Mouse (Mus musculus) T-cell, adult 2 months (primary cell): ENCODE data around the gene Cyb5r2.

Experiments
- DNase-seq: peaks from one replicate; pipeline ENCODE4 v3.0.0; 2022; ENCODE audit warnings: low spot score

Cyb5r2 gene

GRCm38 (mm10) chr7:107757308-107758151 is at the start of gene Cyb5r2:
TSS of gene Cyb5r2 (minus strand) at chr7:107758032.
- no peak for DNase-seq

- no peak for DNase-seq
Measured at GRCm38 (mm10) chr7:107802138-107802537, 44.3 kb upstream of the Cyb5r2 start.

GRCm38 (mm10) chr7:107801108-107801507 is 43.3 kb upstream of the Cyb5r2 start, which contains the start of gene Ovch2:
TSS of gene Ovch2 (minus strand) at chr7:107801208.
- no peak for DNase-seq

GRCm38 (mm10) chr7:107796500-107796899 is 38.7 kb upstream of the Cyb5r2 start:
- no peak for DNase-seq

GRCm38 (mm10) chr7:107787977-107788620 is 30.3 kb upstream of the Cyb5r2 start:
- no peak for DNase-seq

- peak; percentile 5 for DNase-seq
Measured at GRCm38 (mm10) chr7:107779611-107780010, 21.8 kb upstream of the Cyb5r2 start.

GRCm38 (mm10) chr7:107778216-107778615 is 20.4 kb upstream of the Cyb5r2 start:
- no peak for DNase-seq

GRCm38 (mm10) chr7:107770812-107771211 is 13.0 kb upstream of the Cyb5r2 start:
- no peak for DNase-seq

- DNase-seq: no peak
Measured at GRCm38 (mm10) chr7:107756748-107757147, 1.1 kb downstream of the Cyb5r2 start.

GRCm38 (mm10) chr7:107755905-107756304 is 1.9 kb downstream of the Cyb5r2 start:
- DNase-seq: no peak

- DNase-seq: no peak
Measured at GRCm38 (mm10) chr7:107752031-107752520, 5.8 kb downstream of the Cyb5r2 start.

- DNase-seq: no peak
Measured at GRCm38 (mm10) chr7:107749721-107750120, 8.1 kb downstream of the Cyb5r2 start.

GRCm38 (mm10) chr7:107749270-107749669 is 8.6 kb downstream of the Cyb5r2 start:
- no peak for DNase-seq

GRCm38 (mm10) chr7:107747954-107748353 is 9.9 kb downstream of the Cyb5r2 start:
- DNase-seq: peak; percentile 39

GRCm38 (mm10) chr7:107747476-107747875 is 10.4 kb downstream of the Cyb5r2 start:
- no peak for DNase-seq

GRCm38 (mm10) chr7:107746036-107746435 is 11.8 kb downstream of the Cyb5r2 start:
- DNase-seq: no peak

GRCm38 (mm10) chr7:107745111-107745510 is 12.7 kb downstream of the Cyb5r2 start:
- no peak for DNase-seq

- no peak for DNase-seq
Measured at GRCm38 (mm10) chr7:107744454-107744853, 13.4 kb downstream of the Cyb5r2 start.

- no peak for DNase-seq
Measured at GRCm38 (mm10) chr7:107742963-107743465, 14.8 kb downstream of the Cyb5r2 start.

- peak; percentile 4 for DNase-seq
Measured at GRCm38 (mm10) chr7:107738726-107739125, 19.1 kb downstream of the Cyb5r2 start.

- no peak for DNase-seq
Measured at GRCm38 (mm10) chr7:107733162-107733561, 24.7 kb downstream of the Cyb5r2 start.

GRCm38 (mm10) chr7:107730587-107730986 is 27.2 kb downstream of the Cyb5r2 start:
- no peak for DNase-seq

- DNase-seq: no peak
Measured at GRCm38 (mm10) chr7:107727538-107727937, 30.3 kb downstream of the Cyb5r2 start.
